Mouse (Mus musculus) C2C12 (cell line): ENCODE results near the gene Rcsd1.

Experiments used
- CEBPB ChIP-seq: IDR thresholded peaks from one replicate; pipeline ENCODE4 v1.6.1; 2011; ENCODE audit warnings: low read depth, mild to moderate bottlenecking, control low read depth, moderate library complexity
- CTCF ChIP-seq: IDR thresholded peaks from one replicate; pipeline ENCODE4 v1.5.1; 2011; ENCODE audit not compliant: control insufficient read depth, insufficient read depth, insufficient read length
- FOSL1 ChIP-seq: IDR thresholded peaks from one replicate; pipeline ENCODE4 v1.8.0; 2011; ENCODE audit warnings: mild to moderate bottlenecking, low read length; ENCODE audit not compliant: poor library complexity, insufficient read depth, severe bottlenecking
- MAX ChIP-seq: IDR thresholded peaks from one replicate; pipeline ENCODE4 v1.6.1; 2011; ENCODE audit warnings: mild to moderate bottlenecking, control low read depth
- MYOD1 ChIP-seq: IDR thresholded peaks from one replicate; pipeline ENCODE4 v1.6.1; 2011; ENCODE audit warnings: low read depth; ENCODE audit not compliant: control insufficient read depth, insufficient read length
- MYOG ChIP-seq: IDR thresholded peaks from one replicate; pipeline ENCODE4 v1.6.1; 2011; ENCODE audit not compliant: control insufficient read depth, insufficient read length; ENCODE audit errors: extremely low read depth
- USF1 ChIP-seq: IDR thresholded peaks from one replicate; pipeline ENCODE4 v1.6.1; 2011; ENCODE audit warnings: low read depth, mild to moderate bottlenecking, control low read depth, moderate library complexity

DNA sequence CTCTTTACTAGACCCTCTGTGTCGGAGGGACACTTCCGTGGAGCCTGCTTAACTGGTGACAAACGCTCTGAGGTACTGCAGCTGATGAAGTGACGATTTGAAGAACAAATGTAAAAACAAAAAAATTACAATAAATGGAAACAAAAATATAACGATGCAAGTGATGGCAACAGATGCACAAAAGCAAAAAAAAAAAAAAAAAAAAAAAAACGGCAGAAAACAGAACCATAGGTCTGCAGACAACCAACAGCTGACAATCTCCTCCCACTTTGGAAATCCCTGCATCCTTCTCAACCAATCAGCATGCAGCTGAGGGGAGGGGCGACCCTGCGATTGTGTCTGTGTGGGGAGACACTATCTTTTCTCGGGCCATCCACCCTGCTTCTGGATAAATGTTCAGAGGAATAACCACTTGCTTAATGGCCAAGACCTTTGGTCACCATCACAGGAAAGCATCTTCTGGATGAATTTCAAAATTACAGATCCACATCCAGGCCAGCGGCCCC is 107.7 kb downstream of the Rcsd1 start:
- no peak for TF ChIP-seq CTCF
- no peak for TF ChIP-seq MYOG
- TF ChIP-seq USF1 = no peak
- no peak for TF ChIP-seq MAX
- no peak for TF ChIP-seq MYOD1
- no peak for TF ChIP-seq CEBPB
- no peak for TF ChIP-seq FOSL1
